Mouse (Mus musculus) frontal cortex, postnatal 14 days (tissue): ENCODE data around the gene Elane.

Source experiments
- DNase-seq, 2 experiments: peaks; one replicate each; pipeline ENCODE4 v3.0.0; 2022; ENCODE audit warnings: low spot score in 2 of 2

Elane gene

GRCm38 (mm10) chr10:79914948-79915596 lies 29.0 kb downstream of the Elane start:
- DNase-seq: no peak

GRCm38 (mm10) chr10:79916081-79916480 lies 30.0 kb downstream of the Elane start:
- no peak for DNase-seq

- DNase-seq: peak; percentile 56 to 80
These were observed 30.9 kb downstream of the Elane start, which contains the start of gene Kiss1r for GRCm38 (mm10) chr10:79916808-79917531. Gene Kiss1r, plus strand, starts transcription at chr10:79916971.

DNA sequence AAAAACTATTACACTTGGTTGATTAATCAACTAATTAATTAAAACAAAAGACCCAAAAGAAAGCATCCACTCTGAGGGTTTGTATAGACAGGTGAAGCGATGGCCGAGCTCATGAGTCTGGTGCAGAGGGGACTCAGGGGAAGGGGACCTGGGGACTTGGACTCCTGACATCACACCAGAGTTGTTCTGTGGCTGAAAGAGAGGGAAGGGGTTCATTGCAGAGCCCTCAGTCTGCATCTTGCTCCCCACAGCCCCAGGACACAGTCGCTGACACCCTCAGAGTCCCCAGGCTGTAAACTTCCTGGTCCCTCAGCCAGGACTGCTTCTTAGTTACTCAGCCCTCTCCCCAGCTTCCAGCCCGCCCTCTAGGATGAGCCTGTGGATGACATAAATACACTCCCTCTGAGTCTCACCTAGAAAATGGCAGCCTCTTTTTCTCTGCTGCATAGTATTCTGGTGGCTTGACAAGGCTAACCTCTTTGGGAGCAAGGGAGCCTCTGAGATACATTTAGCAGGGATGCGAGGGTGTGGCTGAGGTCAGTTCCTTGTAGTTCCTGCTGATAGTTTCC lies 31.6 kb downstream of the Elane start:
- no peak for DNase-seq

DNA sequence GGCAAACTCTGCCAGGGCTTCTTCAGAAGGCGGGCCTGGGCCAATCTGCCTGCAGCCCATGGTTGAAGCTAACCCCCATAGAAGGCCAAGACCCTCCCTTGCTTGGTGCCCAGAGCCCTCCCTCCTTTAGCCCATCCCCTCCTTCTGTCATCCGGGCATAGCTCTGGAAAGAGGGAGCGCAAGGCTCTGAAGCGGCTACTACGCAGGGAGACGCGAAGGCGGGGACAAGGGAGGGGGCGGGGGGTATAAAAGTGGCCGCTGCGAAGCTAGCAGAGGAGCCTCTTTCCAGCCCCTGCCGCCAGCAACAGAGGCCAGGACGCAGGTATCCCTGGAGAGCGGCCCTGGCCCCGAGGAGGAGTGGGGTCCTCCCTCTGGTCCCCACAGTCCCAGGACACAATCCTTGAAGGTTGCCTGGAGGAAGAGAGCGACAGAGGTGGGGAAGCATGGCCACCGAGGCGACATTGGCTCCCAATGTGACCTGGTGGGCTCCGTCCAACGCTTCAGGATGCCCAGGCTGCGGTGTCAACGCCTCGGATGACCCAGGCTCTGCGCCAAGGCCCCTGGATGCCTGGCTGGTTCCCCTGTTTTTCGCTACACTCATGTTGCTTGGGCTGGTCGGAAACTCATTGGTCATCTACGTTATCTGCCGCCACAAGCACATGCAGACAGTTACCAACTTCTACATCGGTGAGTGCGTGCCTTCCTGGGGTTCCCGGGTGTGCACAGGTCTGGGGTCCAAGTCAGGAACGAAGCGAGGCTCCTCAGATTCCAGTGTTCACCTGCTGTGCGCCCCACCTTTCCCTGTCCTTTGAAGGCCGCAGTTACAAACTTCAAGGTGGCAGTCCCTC lies 32.4 kb downstream of the Elane start:
- no peak for DNase-seq

DNA sequence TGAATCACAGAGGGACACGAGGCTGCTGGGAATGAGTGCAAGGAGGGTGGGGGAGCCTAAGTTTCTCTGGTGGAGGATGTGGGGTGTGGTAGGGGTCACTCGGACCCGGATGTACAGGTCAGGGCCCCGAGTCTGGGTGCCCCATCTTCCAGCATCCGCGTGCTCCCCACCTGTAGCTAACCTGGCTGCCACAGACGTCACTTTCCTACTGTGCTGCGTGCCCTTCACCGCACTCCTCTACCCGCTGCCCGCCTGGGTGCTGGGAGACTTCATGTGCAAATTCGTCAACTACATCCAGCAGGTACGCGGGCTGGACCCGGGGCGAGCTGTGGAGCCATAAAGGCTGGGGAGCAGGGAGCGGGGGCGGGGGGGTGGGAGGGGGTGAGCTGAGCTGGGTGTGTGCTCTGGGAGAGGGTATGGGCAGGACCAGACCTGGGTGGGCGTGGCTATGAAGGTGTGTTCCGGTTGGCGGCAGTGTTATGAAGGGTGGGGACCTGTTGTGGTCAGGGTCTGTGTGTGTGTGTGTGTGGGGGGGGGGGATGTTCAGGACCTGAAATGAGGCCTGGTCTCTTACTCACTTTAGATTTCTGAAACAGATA lies 33.3 kb downstream of the Elane start:
- DNase-seq: no peak

GRCm38 (mm10) chr10:79920056-79920890 lies 34.2 kb downstream of the Elane start:
- no peak for DNase-seq

DNA sequence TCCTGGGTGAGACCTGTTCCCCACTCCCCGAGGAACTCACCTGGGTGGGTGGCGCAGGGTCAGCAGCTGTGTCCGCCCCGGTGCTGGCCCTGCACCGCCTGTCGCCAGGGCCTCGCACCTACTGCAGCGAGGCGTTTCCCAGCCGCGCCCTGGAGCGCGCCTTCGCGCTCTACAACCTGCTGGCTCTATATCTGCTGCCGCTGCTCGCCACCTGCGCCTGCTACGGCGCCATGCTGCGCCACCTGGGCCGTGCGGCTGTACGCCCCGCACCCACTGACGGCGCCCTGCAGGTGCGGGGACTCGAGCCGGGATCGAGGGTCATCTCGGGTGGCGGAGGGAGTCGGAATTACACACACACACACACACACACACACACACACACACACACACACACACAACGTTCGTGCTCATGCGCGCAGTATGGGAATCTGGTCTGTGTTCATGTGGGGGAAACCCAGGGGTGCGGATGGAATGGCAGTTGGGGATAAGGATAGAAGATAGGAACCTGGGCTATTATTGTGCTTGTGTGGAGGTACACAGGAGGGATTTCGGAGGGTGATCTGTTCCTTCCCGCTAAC lies 35.0 kb downstream of the Elane start, which contains the start of gene R3hdm4:
Gene R3hdm4 (minus strand): TSS at position 251 of the 578 bp plus-strand sequence.
- DNase-seq: no peak

DNA sequence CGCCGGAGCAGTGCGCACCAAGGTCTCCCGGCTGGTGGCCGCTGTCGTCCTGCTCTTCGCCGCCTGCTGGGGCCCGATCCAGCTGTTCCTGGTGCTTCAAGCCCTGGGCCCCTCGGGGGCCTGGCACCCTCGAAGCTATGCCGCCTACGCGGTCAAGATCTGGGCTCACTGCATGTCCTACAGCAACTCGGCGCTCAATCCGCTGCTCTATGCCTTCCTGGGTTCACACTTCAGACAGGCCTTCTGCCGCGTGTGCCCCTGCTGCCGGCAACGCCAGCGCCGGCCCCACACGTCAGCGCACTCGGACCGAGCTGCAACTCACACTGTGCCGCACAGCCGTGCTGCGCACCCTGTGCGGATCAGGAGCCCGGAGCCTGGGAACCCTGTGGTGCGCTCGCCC lies 35.5 kb downstream of the Elane start:
- DNase-seq: no peak

DNA sequence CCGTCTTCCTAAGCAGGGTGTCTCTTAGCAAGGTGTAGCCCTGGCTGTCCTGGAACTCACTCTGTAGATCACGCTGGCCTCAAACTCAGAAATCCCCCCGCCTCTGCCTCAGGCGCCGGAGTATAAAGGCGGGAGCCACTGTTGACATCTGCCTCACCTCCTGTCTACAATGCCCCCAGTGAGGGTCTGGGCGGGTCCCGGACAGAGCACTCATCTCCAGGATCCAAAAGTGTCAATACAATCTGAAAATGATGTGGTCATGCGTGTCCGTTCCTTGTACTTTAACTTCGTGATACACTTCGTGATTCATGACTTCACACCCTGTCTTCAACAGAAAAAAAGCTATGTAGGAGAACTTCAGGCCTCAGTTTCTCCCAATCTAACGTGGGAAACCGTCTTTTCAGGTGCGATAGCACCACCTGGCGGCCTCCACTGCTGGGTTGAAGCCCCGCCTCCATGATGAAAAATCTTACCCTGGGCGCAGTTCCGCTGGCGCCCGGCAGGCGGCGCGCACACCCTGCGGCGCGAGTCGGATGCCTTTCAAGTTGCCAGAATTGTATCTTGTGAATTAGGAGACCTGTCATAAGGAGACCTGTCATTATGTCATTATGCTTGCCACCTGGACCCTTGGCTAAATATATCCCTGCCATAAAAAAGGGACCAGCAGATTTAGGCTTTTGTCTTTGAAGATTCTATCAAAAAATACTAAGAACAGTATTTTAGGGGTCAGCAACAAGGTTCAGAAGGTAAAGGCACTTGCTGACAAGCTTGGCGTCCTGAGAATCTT lies 39.1 kb downstream of the Elane start:
- DNase-seq: peak; percentile 87 to 95

GRCm38 (mm10) chr10:79925785-79926490 lies 39.9 kb downstream of the Elane start:
- DNase-seq: no peak

- DNase-seq: peak; percentile 77 to 79
These were observed 40.7 kb downstream of the Elane start, which contains the start of gene Arid3a for GRCm38 (mm10) chr10:79926491-79927323. Gene Arid3a, plus strand, starts transcription at chr10:79927043.

DNA sequence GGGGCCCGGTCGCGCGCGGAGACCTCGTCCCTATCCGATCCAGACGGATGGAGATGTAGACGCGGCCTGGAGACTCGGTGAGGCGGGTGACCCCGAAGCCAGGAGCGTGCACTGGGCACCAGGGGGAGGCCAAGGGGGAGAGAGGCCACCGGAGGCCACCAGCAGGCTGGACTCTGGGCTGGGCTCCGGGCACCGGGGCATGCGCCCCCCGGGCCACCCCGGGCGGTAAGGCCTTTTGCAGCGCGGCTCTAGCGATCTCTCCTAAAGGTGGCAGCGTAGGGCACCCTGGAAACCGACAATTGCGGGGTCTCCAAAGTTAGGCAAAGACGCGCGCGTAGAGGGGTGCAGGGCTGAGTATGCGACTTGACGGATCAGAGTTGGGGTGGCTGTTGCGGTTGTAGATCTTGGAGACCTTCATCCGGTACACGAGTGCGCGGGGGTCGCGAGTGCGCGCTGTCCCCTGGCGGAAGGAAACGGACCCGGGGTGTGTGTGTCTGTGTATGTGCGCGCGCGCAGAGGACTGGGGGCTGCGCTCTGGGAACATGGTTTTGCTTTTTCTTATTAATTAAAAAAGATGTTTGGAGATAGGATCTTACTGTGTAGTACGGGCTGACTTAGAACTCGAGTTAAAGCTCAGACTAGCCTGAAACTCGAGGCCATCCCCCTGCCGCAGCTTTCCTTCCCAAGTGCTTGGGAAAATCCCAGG lies 41.4 kb downstream of the Elane start:
- peak in 1 of 2 experiments; percentile 57 for DNase-seq

DNA sequence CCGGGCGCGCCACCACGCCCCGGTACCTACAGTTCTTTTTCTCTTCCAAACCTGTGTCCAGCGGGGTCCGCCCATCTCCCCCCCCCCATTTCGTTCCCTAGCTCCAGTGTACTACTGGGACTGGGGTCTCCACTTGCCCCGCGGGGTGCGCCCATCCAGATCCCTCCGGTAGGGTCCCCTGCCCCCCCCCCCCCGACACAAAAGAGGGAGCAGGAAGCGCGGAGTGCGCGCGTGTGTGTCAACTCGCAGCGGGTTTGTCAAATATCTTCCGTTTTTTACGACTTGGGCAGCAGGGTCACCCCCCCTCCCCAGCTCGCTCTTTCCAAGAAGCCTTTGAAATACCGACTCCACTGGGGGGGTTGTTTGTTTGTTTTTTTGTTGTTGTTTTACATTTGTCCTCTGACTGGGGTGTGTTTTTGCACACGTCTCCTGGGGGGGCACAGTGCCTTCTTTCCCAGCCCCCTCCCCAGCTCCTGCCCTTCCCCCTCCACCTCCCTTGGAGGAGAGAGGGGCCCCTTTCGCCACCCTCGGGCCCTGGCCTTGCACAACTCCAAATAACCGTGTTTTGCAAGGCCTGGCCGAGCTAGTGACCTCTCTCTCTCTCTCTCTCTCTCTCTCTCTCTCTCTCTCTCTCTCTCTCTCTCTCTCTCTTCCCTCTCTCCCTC lies 42.1 kb downstream of the Elane start:
- DNase-seq: no peak

DNA sequence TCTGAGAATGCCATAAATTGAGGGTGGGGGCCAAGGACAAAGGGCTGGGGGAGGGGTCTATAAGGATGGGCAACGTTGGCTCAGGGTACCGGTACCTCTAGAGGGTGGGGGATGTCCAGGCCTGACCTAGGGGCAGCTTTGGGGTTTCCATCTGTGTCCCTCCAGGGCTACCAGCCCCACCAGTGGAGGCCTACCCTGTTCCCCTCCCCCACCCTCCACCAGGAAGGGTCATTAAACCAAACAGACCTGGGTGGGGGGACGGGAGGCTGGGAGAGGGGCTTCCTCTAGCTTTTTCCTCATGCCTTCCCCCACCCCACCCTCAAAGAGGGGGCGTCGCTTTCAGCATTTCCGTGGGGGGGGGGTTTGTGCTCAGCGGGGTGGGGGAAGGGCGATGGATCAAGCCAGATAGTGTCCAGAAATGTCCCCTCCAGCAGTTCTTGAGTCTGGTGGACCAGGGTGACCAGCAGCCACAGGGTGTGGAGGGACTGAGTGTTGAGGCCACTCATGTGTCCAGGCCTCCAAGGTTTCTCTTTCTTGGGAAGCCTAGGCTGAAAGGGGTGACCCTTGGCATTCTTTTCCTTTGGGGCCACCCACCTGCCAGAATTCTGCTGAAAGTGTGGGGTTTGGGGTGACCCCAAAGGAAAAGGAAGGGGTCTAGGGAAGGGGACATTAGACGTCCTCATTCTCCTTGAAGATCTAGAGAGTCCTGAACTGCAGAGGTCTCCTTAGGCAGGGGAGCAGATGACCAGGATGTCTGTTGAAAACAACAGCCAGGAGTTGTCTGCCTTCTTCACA lies 43.1 kb downstream of the Elane start:
- no peak for DNase-seq
